Mouse (Mus musculus) kidney, adult 2 months (tissue): Measurements from ENCODE around the gene Igfbp2. TPM values are rescaled to one million over a fixed set of nuclear protein-coding genes. Genes with fewer than 3 reads are reported as not detected.

ENCODE experiments used
- DNase-seq: peaks from one replicate; pipeline ENCODE4 v3.0.0; 2021
- H3K27ac ChIP-seq: fragments of 200-500 bp; 2 replicates; pipeline ENCODE4 v1.5.1; 2012; ENCODE audit warnings: low read depth, low read length, control low read depth, inconsistent platforms; ENCODE audit not compliant: insufficient read depth
- H3K27me3 ChIP-seq: fragments of 200-500 bp; replicated peaks from 2 replicates; pipeline ENCODE4 v1.6.1; 2012; ENCODE audit warnings: mild to moderate bottlenecking, moderate library complexity, low read length, inconsistent platforms; ENCODE audit not compliant: control insufficient read depth, insufficient read depth
- H3K36me3 ChIP-seq: fragments of 200-500 bp; 2 replicates; pipeline ENCODE4 v1.6.1; 2012; ENCODE audit warnings: mild to moderate bottlenecking, moderate library complexity, low read length, inconsistent platforms; ENCODE audit not compliant: control insufficient read depth, insufficient read depth
- H3K4me1 ChIP-seq: fragments of 200-500 bp; 2 replicates; pipeline ENCODE4 v1.6.1; 2011; ENCODE audit warnings: low read length; ENCODE audit not compliant: control insufficient read depth, insufficient read depth
- H3K4me3 ChIP-seq: fragments of 200-500 bp; 2 replicates; pipeline ENCODE4 v1.5.1; 2011; ENCODE audit warnings: mild to moderate bottlenecking, low read depth, low read length, control low read depth; ENCODE audit not compliant: insufficient read depth
- CTCF ChIP-seq: fragments of 200-500 bp; conservative IDR thresholded peaks from 2 replicates; pipeline ENCODE4 v1.5.1; 2011; ENCODE audit warnings: low read depth, mild to moderate bottlenecking, control low read depth, low read length, moderate library complexity, mixed read lengths; ENCODE audit not compliant: insufficient read depth, insufficient read length
- POLR2A ChIP-seq: fragments of 200-500 bp; IDR thresholded peaks from one replicate; pipeline ENCODE4 v1.6.1; 2011; ENCODE audit warnings: low read depth, low read length, control low read depth
- WGBS: fragments of 180-500 bp; shearing (Covaris S2); methylation state at CpG from one replicate; pipeline ENCODE4 v1.1.7; 2018; 5-methylcytosine and 5-hydroxymethylcytosine counted together
- polyA plus RNA-seq: library from polyadenylated mRNA; depleted of rRNA; stranded (reverse); fragments of >200 nt; gene quantifications from 2 replicates; pipeline ENCODE4 v1.2.3, GENCODE M21; 2012

The Igfbp2 gene
- polyA plus RNA-seq, 1 experiment: 12.6 TPM

DNA sequence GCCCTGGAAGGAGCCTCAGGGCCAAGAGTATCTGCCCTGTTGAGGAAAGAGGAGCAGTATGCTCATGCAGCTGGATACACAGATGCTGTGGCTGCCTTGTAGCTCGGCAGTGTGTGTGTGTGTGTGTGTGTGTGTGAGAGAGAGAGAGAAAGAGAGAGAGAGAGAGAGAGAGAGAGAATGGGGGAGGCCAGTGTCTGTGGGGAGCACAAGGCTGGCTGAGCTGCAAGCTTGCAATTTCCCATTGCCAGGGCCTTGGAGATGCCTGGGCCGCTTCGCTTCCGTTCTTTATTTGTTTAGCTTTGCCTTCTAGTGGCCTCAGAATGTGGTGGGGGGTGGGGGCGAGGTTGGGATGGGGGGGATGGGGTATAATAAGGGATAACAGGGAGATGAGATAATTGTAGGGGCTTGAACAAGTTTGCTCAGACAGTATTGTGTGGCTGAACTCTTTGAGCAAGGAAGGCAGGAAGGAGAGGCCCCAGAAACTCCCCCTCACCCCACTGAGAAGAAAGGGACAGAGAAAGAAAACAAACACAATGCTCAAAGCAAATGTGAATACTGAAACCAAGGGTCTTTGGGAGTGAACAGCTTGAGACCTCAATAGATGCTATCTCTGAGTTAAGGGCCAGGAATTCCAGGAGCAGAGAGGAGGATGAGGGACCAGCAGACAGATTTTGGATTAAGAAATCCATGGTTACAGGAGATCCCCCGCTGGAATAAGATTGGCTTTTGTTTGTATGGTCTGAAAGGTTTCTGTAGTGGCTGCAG, 10.5 kb upstream of the Igfbp2 start:
- 39% methylated on average over 6 of the region's 6 CpGs for WGBS
- no peak for TF ChIP-seq POLR2A
- TF ChIP-seq CTCF: no peak
- no peaks in the 10 kb centered on the region for H3K36me3 ChIP-seq
- no peak for DNase-seq
- H3K4me1 ChIP-seq: no peaks in the 10 kb centered on the region
- no peaks in the 10 kb centered on the region for H3K27me3 ChIP-seq
- no peak overlapping the region for H3K27ac ChIP-seq
- H3K4me3 ChIP-seq: no peak overlapping the region

DNA sequence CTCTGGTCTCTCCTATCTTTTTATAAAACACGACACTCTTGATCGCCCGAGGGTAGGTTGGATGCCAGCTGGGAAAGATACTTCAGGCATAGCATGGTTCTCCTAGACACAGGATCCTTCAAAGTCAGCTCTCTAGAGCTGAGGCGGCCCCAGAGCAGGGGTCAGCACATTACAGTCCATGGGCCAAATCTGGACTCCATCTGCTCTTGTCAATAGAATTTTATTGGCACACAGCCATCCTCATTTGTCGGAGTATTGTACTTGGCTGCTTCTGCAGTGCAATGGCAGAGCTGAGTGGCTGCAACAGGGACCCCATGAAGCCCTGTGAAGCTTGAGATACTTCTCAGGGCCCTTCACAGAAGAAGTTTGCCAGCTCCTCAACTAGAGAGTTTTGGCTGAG, 9.1 kb upstream of the Igfbp2 start:
- 65% methylated on average over 5 of the region's 5 CpGs for WGBS
- TF ChIP-seq CTCF (no peak), POLR2A (no peak)
- Histone ChIP-seq H3K27ac (no peak overlapping the region), H3K36me3 (no peaks in the 10 kb centered on the region), H3K4me1 (no peaks in the 10 kb centered on the region), H3K4me3 (no peak overlapping the region), H3K27me3 (no peaks in the 10 kb centered on the region)
- no peak for DNase-seq

DNA sequence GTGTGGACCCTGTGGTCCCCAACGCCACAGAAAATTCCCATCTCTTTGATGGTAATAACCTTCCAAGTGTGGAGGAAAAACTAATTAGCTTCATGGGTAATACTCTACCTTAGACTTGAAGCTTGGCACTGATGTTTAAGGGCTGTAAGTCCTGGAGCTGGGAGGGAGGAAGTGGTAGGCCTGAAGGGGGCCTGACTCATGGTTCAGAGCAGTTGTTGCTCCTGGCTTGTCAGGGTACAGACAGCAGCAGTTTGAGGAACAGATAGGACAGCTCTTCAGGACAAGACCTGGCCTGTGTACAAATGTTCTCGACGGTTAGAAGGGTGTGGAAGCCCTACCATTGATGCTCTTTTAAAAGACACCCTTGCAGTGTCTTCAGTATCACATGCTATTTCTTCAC, 8.7 kb upstream of the Igfbp2 start:
- no peak for TF ChIP-seq POLR2A
- no peak for TF ChIP-seq CTCF
- 82% methylated on average over 3 of the region's 3 CpGs for WGBS
- Histone ChIP-seq H3K36me3 (no peaks in the 10 kb centered on the region), H3K27ac (no peak overlapping the region), H3K27me3 (no peaks in the 10 kb centered on the region), H3K4me1 (no peaks in the 10 kb centered on the region), H3K4me3 (no peak overlapping the region)
- no peak for DNase-seq

DNA sequence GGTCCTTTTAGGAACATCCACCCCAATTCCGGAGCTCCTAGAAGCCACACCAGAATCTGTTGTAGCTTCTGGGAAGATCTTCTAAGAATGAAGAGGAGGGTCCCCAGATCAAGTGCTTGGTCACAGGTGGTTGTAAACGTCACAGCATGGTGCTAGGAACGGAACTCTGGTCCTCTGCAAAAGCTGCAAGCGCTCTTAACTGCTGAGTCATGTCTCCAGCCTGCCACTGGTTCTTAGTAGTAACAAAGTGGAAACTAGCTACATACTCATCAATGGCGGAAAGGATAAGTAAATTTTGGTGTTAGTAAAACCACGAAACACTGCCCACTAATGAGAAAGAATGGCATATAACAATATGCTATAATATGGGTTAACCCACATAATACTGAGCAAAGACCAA, 4.3 kb upstream of the Igfbp2 start:
- TF ChIP-seq POLR2A: no peak
- no peak for TF ChIP-seq CTCF
- H3K27me3 ChIP-seq: peaks cover 2% of the 10 kb centered on the region; the same call in 1 of the 2 replicates
- H3K4me1 ChIP-seq: 0 out of 2 replicates have a peak, but pooled peaks cover 4% of the 10 kb centered on the region
- WGBS: 94% methylated on average over 6 of the region's 6 CpGs
- H3K27ac ChIP-seq: no peak overlapping the region
- no peak overlapping the region for H3K4me3 ChIP-seq
- no peaks in the 10 kb centered on the region for H3K36me3 ChIP-seq
- DNase-seq: no peak

DNA sequence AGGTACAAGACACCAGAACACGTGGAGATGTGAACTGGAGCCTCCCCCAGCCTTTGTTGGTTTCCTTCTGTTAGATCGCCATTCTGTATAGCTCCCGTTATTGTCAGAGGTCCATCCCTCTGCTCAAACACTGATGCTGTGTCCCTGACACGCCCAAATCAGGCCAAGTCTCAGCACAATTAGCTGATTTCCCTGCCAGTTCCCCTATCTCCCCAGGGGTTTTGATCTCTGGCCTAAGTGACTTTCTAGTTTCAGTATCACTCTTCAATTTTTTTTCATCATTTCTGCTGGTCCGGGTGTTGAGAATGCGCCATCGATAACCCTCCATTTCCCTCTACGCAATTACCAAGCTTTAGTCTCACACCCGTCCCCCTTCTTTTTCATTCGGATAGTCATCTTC, 1.4 kb upstream of the Igfbp2 start:
- Histone ChIP-seq H3K4me3 (no peak overlapping the region), H3K36me3 (no peaks in the 10 kb centered on the region), H3K27ac (no peak overlapping the region), H3K4me1 (0 out of 2 replicates have a peak, but pooled peaks cover 5% of the 10 kb centered on the region), H3K27me3 (peaks cover 3% of the 10 kb centered on the region; the same call in 1 of the 2 replicates)
- DNase-seq: no peak
- 93% methylated on average over 10 of the region's 10 CpGs for WGBS
- no peak for TF ChIP-seq CTCF

DNA sequence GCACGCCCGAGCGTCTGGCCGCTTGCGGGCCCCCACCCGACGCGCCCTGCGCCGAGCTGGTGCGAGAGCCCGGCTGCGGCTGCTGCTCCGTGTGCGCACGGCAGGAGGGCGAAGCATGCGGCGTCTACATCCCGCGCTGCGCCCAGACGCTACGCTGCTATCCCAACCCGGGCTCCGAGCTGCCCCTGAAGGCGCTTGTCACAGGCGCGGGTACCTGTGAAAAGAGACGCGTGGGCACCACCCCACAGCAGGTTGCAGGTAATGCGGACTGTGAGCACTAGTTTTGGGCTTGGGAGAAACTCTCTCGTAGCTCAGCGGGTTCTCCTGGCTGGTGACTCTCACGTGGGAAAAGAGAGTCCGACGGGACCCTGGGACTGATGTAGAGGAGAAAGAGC, 401 bp downstream of the Igfbp2 start:
- H3K4me3 ChIP-seq: peak overlapping the region; percentile 32; the same call in 1 of the 2 replicates
- 0 out of 2 replicates have a peak, but pooled peaks cover 5% of the 10 kb centered on the region for H3K4me1 ChIP-seq
- H3K36me3 ChIP-seq: no peaks in the 10 kb centered on the region
- TF ChIP-seq CTCF (no peak), POLR2A (no peak)
- H3K27ac ChIP-seq: no peak overlapping the region
- DNase-seq: peak; percentile 3
- peaks cover 3% of the 10 kb centered on the region; the same call in 1 of the 2 replicates for H3K27me3 ChIP-seq
- WGBS: 1% methylated on average over 37 of the region's 37 CpGs

DNA sequence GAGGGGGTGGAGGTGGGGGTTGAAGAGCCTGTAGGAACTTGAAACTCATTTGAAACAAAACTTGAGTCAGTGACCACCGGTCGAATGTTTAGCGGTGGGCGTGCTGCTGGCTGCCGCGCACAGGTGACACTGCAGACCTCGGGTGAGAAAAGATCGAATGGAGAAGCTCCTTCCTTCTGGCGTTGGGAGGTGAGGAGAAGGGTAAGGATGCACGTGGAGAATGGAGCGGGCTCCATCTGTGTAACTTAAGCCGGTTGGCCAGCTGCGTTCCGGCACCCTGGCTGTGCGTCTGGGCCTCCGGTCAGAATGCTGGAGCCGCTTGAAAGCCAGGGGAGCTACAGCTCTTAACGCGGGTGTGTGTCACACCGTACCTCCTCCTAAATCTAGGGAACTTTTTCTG, 983 bp downstream of the Igfbp2 start:
- peaks cover 3% of the 10 kb centered on the region; the same call in 1 of the 2 replicates for H3K27me3 ChIP-seq
- no peaks in the 10 kb centered on the region for H3K36me3 ChIP-seq
- H3K27ac ChIP-seq: no peak overlapping the region
- DNase-seq: peak; percentile 2
- 8% methylated on average over 20 of the region's 20 CpGs for WGBS
- 0 out of 2 replicates have a peak, but pooled peaks cover 5% of the 10 kb centered on the region for H3K4me1 ChIP-seq
- no peak for TF ChIP-seq POLR2A
- no peak for TF ChIP-seq CTCF
- H3K4me3 ChIP-seq: no peak overlapping the region
